Mouse (Mus musculus) midbrain, embryonic 11.5 days (tissue): Measurements from ENCODE around the gene Rab11fip5. TPM values are rescaled to one million over a fixed set of nuclear protein-coding genes. Genes with fewer than 3 reads are reported as not detected.
A peak's percentile ranks its signal among the peaks of the same experiment; 100 is the strongest.

Source experiments
- ATAC-seq: fragments of 200-750 bp; cut with Nextera tagmentation; 2 replicates; pipeline ENCODE4 v1.8.0; 2017; ENCODE audit warnings: moderate TSS enrichment, moderate library complexity; ENCODE audit not compliant: low FRiP score
- DNase-seq: peaks from one replicate; pipeline ENCODE4 v3.0.0; 2015; ENCODE audit warnings: low spot score; ENCODE audit errors: missing footprints
- H3K27ac ChIP-seq: fragments of 300-500 bp; sonication (generic); 2 replicates; pipeline ENCODE4 v1.5.1; 2014; ENCODE audit warnings: low read depth, low read length
- H3K27me3 ChIP-seq: fragments of 300-500 bp; sonication (generic); 2 replicates; pipeline ENCODE4 v1.6.1; 2014; ENCODE audit warnings: mild to moderate bottlenecking, low read length, moderate library complexity, mixed read lengths; ENCODE audit not compliant: control insufficient read depth, insufficient read depth
- H3K36me3 ChIP-seq: fragments of 300-500 bp; sonication (generic); 2 replicates; pipeline ENCODE4 v1.6.1; 2014; ENCODE audit warnings: mild to moderate bottlenecking, low read length, moderate library complexity, mixed read lengths; ENCODE audit not compliant: control insufficient read depth, insufficient read depth
- H3K4me1 ChIP-seq: fragments of 300-500 bp; sonication (generic); 2 replicates; pipeline ENCODE4 v1.6.1; 2014; ENCODE audit warnings: low read length; ENCODE audit not compliant: control insufficient read depth, insufficient read depth
- H3K4me2 ChIP-seq: fragments of 300-500 bp; sonication (generic); 2 replicates; pipeline ENCODE4 v1.6.1; 2014; ENCODE audit warnings: mild to moderate bottlenecking, moderate library complexity
- H3K4me3 ChIP-seq: fragments of 300-500 bp; sonication (generic); 2 replicates; pipeline ENCODE4 v1.5.1; 2014; ENCODE audit warnings: low read depth, low read length
- H3K9ac ChIP-seq: fragments of 300-500 bp; sonication (generic); 2 replicates; pipeline ENCODE4 v1.6.1; 2014; ENCODE audit warnings: low read length
- H3K9me3 ChIP-seq: fragments of 300-500 bp; sonication (generic); 2 replicates; pipeline ENCODE4 v1.6.1; 2016; ENCODE audit warnings: low read length; ENCODE audit not compliant: control insufficient read depth
- WGBS: fragments of 180-500 bp; shearing (Covaris S2); extraction: QIAGEN DNeasy Blood & Tissue Kit; methylation state at CpG from one replicate; pipeline ENCODE4 v1.1.7; 2014; 5-methylcytosine and 5-hydroxymethylcytosine counted together
- microRNA-seq: library from miRNA; unstranded; fragments of <30 nt; microRNA quantifications from one replicate; pipeline ENCODE4, GENCODE M21; 2017
- polyA plus RNA-seq: library from polyadenylated mRNA; unstranded; fragments of >200 nt; fragmentation: Nextera tagmentation; extraction: Ambion mirVana; gene quantifications from 2 replicates; pipeline ENCODE4 v1.2.1, GENCODE M21; 2014

The Rab11fip5 gene
- polyA plus RNA-seq, 1 experiment from 2014 or later, result 4.7 TPM

GRCm38 (mm10) chr6:85293255-85294003 lies 81.0 kb downstream of the Rab11fip5 start:
- Histone ChIP-seq H3K4me3 (no peak overlapping the region), H3K4me1 (peaks cover 2% of the 10 kb centered on the region; the same call in 1 of the 2 replicates), H3K9me3 (no peaks in the 10 kb centered on the region), H3K4me2 (no peak overlapping the region), H3K27me3 (no peaks in the 10 kb centered on the region), H3K27ac (peak overlapping the region; percentile 53; the same call in 1 of the 2 replicates), H3K9ac (no peak overlapping the region), H3K36me3 (no peaks in the 10 kb centered on the region)
- DNase-seq (peak; percentile 74), ATAC-seq (no peak)
- 45% methylated on average over 10 of the region's 10 CpGs for WGBS

- Histone ChIP-seq H3K36me3 (no peaks in the 10 kb centered on the region), H3K9me3 (no peaks in the 10 kb centered on the region), H3K9ac (no peak overlapping the region), H3K27me3 (no peaks in the 10 kb centered on the region), H3K4me3 (no peak overlapping the region), H3K4me1 (peaks cover 2% of the 10 kb centered on the region; the same call in 1 of the 2 replicates), H3K27ac (no peak overlapping the region), H3K4me2 (no peak overlapping the region)
- peak; percentile 54 for DNase-seq
- ATAC-seq, result no peak
- WGBS, result 88% methylated on average over 16 of the region's 16 CpGs
These were observed 83.3 kb downstream of the Rab11fip5 start for GRCm38 (mm10) chr6:85290869-85291824.

- ATAC-seq (no peak), DNase-seq (peak; percentile 37)
- no peak overlapping the region for H3K4me3 ChIP-seq
- H3K27ac ChIP-seq, result no peak overlapping the region
- WGBS, result 91% methylated on average over 4 of the region's 4 CpGs
- no peak overlapping the region for H3K4me2 ChIP-seq
- H3K9me3 ChIP-seq, result no peaks in the 10 kb centered on the region
- no peaks in the 10 kb centered on the region; the same call in 1 of the 2 replicates for H3K4me1 ChIP-seq
- no peak overlapping the region for H3K9ac ChIP-seq
- H3K27me3 ChIP-seq, result no peaks in the 10 kb centered on the region
- H3K36me3 ChIP-seq, result no peaks in the 10 kb centered on the region
These were observed 86.1 kb downstream of the Rab11fip5 start for GRCm38 (mm10) chr6:85288193-85288857.

GRCm38 (mm10) chr6:85286283-85287047 lies 88.0 kb downstream of the Rab11fip5 start:
- ATAC-seq (no peak), DNase-seq (peak; percentile 19)
- Histone ChIP-seq H3K4me1 (no peaks in the 10 kb centered on the region), H3K9ac (no peak overlapping the region), H3K36me3 (no peaks in the 10 kb centered on the region), H3K4me2 (no peak overlapping the region), H3K27ac (no peak overlapping the region), H3K27me3 (no peaks in the 10 kb centered on the region), H3K9me3 (no peaks in the 10 kb centered on the region), H3K4me3 (no peak overlapping the region)
- WGBS, result 88% methylated on average over 13 of the region's 13 CpGs

Small RNA genes within 50 kb of the gene (microRNA-seq; reads per million reads assigned to microRNA genes)
- not detected for gene Mir705

Other genes with a start within 250 kb of the Rab11fip5 start
- gene Spr, start 236.9 kb downstream of the Rab11fip5 start, polyA plus RNA-seq, result 41.1 and 45.5 TPM in 2 replicates
- gene Emx1, start 187.2 kb downstream of the Rab11fip5 start, polyA plus RNA-seq, result 2.7 and 3.6 TPM in 2 replicates
- 5.7 and 6.2 TPM in 2 replicates for gene Sfxn5, start 41.2 kb downstream of the Rab11fip5 start, polyA plus RNA-seq
- gene Noto, start 49.3 kb upstream of the Rab11fip5 start, polyA plus RNA-seq, result not detected in 2 replicates
- 52.1 and 52.6 TPM in 2 replicates for gene Smyd5, start 57.4 kb upstream of the Rab11fip5 start, polyA plus RNA-seq
- 666 and 672 TPM in 2 replicates for gene Cct7, start 76.9 kb upstream of the Rab11fip5 start, polyA plus RNA-seq
- gene Pradc1, start 77.3 kb upstream of the Rab11fip5 start, polyA plus RNA-seq, result 24.6 and 29.4 TPM in 2 replicates
- gene Fbxo41, start 128.4 kb upstream of the Rab11fip5 start, polyA plus RNA-seq, result 0.79 and 1.1 TPM in 2 replicates
- not detected in 2 replicates for gene Egr4, start 139.0 kb upstream of the Rab11fip5 start, polyA plus RNA-seq
- 8.8 and 9.0 TPM in 2 replicates for gene Alms1, start 212.9 kb upstream of the Rab11fip5 start, polyA plus RNA-seq